Mouse (Mus musculus): ENCODE measurements around the gene Flvcr1. TPM values are rescaled to one million over a fixed set of nuclear protein-coding genes. Genes with fewer than 3 reads are reported as not detected.

Flvcr1 gene
- total and polyA plus RNA-seq, 2 experiments = 2.7 to 4.1 TPM

DNA sequence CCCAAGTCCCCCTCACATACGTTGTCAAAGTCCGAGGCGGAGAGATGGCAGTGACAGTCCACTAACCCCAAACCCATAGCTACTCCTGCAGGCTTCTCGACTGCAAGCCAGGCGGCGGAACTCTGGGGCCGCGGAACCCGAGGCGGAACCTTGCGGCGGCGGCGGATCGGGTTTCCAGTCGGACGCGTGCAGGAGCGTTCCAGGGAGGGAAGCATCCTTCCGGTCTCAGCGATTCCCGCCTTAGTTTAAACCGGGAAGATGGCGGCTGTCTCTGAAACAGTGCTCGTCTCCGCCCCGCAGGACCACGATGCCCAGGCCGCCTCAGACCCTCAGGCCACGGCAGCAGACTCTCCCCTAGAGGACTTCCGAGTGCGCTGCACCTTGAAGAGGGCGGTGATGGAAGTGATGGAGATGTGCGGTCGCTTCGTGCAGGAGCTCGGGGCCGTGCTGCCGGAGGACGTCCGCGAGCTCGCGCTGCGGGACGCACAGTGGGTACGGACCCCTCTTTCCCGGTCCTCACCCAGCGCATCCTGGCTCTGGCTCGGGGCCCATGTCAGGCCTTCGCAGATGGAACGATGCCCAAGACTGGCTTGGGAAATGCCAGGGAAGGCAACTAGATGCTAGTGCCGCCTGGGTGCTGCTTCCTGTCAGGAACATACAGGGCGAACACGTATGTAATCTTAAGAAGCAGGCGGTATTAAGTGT lies 37.0 kb upstream of the Flvcr1 start, which contains the start of the genes Tatdn3 and Nsl1:
Gene Tatdn3 (minus strand): TSS at position 152 of the 705 bp plus-strand sequence.
Gene Nsl1 (plus strand): TSS at position 232 of the 705 bp plus-strand sequence.
- WGBS = under 1% methylated on average over 56 of the region's 56 CpGs
- Histone ChIP-seq H3K4me1 (ENCODE audit: control insufficient read depth, insufficient read depth, low read length) (no peaks in the 10 kb centered on the region), H3K36me3 (ENCODE audit: control insufficient read depth, insufficient read depth, low read length) (no peaks in the 10 kb centered on the region), H3K9ac (ENCODE audit: low read depth, low read length) (peak within 1 kb of the TSS; percentile 96), H3K27me3 (ENCODE audit: control insufficient read depth, insufficient read depth, low read length) (no peaks in the 10 kb centered on the region), H3K4me3 (ENCODE audit: insufficient read depth, low read depth, low read length) (peak within 1 kb of the TSS; percentile 82), H3K27ac (replicated peaks; ENCODE audit: insufficient read depth, low read depth, low read length) (peak within 1 kb of the TSS; percentile 58), H3K79me2 (ENCODE audit: control insufficient read depth, insufficient read depth, low read length) (no peaks in the 10 kb centered on the region; the same call in 1 of the 2 replicates)
- peak; percentile 45 for TF ChIP-seq CTCF (IDR thresholded peaks at IDR 0.05; ENCODE audit: low read depth, low read length)
- TF ChIP-seq POLR2A (IDR thresholded peaks at IDR 0.05; ENCODE audit: extremely low read depth, insufficient read depth, low read length) = peak; percentile 52; the same call in 1 of the 2 replicates
- peak; percentile 58 for DNase-seq (ENCODE audit: extremely low read depth, low read depth, low spot score)

DNA sequence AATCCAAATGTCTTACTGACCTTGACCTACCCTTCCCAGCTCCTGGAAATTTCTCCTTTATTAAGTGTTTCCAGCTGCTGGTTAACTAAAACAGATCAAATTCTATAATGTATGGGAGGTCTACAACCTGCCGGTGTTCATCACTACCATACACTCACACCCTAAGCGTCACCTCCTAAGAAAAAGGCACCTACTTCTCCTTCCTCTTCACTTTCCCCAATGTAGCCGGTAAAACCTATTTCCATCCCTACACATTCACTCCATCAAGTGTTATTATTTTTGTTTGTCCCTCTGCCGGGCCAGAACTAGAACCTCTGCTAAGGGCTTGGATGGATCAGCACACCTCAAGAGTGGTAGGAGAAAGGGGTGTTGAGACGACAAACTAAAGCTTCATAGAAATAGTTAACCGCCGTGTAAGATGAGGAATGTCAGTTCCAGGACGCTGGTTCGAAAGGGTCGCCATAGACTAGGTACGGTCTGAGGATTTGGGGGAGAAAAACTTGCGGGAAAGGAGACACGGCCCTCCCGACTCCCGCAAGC lies 36.4 kb upstream of the Flvcr1 start:
- 4% methylated on average over 15 of the region's 15 CpGs for WGBS
- TF ChIP-seq POLR2A (IDR thresholded peaks at IDR 0.05; ENCODE audit: extremely low read depth, insufficient read depth, low read length) = no peak
- no peak for TF ChIP-seq CTCF (IDR thresholded peaks at IDR 0.05; ENCODE audit: low read depth, low read length)
- peaks cover 2% of the 10 kb centered on the region; the same call in 1 of the 2 replicates for H3K36me3 ChIP-seq (ENCODE audit: control insufficient read depth, insufficient read depth, low read length)

GRCm38 (mm10) chr1:191057461-191057860 lies 31.5 kb upstream of the Flvcr1 start:
- H3K27ac ChIP-seq (replicated peaks; ENCODE audit: insufficient read depth, low read depth, low read length) = no peak overlapping the region
- H3K4me1 ChIP-seq (ENCODE audit: control insufficient read depth, insufficient read depth, low read length) = no peaks in the 10 kb centered on the region
- no peaks in the 10 kb centered on the region for H3K27me3 ChIP-seq (ENCODE audit: control insufficient read depth, insufficient read depth, low read length)
- H3K36me3 ChIP-seq (ENCODE audit: control insufficient read depth, insufficient read depth, low read length) = peaks cover 5% of the 10 kb centered on the region; the same call in 1 of the 2 replicates
- no peak for DNase-seq (ENCODE audit: extremely low read depth, low read depth, low spot score)
- no peak for TF ChIP-seq CTCF (IDR thresholded peaks at IDR 0.05; ENCODE audit: low read depth, low read length)
- TF ChIP-seq POLR2A (IDR thresholded peaks at IDR 0.05; ENCODE audit: extremely low read depth, insufficient read depth, low read length) = no peak
- 80% methylated on average over 3 of the region's 3 CpGs for WGBS
- no peaks in the 10 kb centered on the region for H3K79me2 ChIP-seq (ENCODE audit: control insufficient read depth, insufficient read depth, low read length)
- H3K9ac ChIP-seq (ENCODE audit: low read depth, low read length) = no peak overlapping the region
- no peak overlapping the region for H3K4me3 ChIP-seq (ENCODE audit: insufficient read depth, low read depth, low read length)

More for the DNA sequence above, 36.4 kb upstream of the Flvcr1 start:
- Histone ChIP-seq H3K79me2 (ENCODE audit: control insufficient read depth, insufficient read depth, low read length) (no peaks in the 10 kb centered on the region; the same call in 1 of the 2 replicates), H3K4me3 (ENCODE audit: insufficient read depth, low read depth, low read length) (peak overlapping the region; percentile 82), H3K27ac (replicated peaks; ENCODE audit: insufficient read depth, low read depth, low read length) (peak overlapping the region; percentile 58), H3K9ac (ENCODE audit: low read depth, low read length) (peak overlapping the region; percentile 96), H3K27me3 (ENCODE audit: control insufficient read depth, insufficient read depth, low read length) (no peaks in the 10 kb centered on the region), H3K4me1 (ENCODE audit: control insufficient read depth, insufficient read depth, low read length) (no peaks in the 10 kb centered on the region)
- DNase-seq (ENCODE audit: extremely low read depth, low read depth, low spot score) = no peak

GRCm38 (mm10) chr1:191055533-191055873 lies 29.5 kb upstream of the Flvcr1 start:
- TF ChIP-seq CTCF (IDR thresholded peaks at IDR 0.05; ENCODE audit: low read depth, low read length) = no peak
- no peak for TF ChIP-seq POLR2A (IDR thresholded peaks at IDR 0.05; ENCODE audit: extremely low read depth, insufficient read depth, low read length)
- Histone ChIP-seq H3K27ac (replicated peaks; ENCODE audit: insufficient read depth, low read depth, low read length) (no peak overlapping the region), H3K4me3 (ENCODE audit: insufficient read depth, low read depth, low read length) (no peak overlapping the region), H3K36me3 (ENCODE audit: control insufficient read depth, insufficient read depth, low read length) (peaks cover 5% of the 10 kb centered on the region; the same call in 1 of the 2 replicates), H3K27me3 (ENCODE audit: control insufficient read depth, insufficient read depth, low read length) (no peaks in the 10 kb centered on the region), H3K79me2 (ENCODE audit: control insufficient read depth, insufficient read depth, low read length) (no peaks in the 10 kb centered on the region), H3K9ac (ENCODE audit: low read depth, low read length) (no peak overlapping the region), H3K4me1 (ENCODE audit: control insufficient read depth, insufficient read depth, low read length) (no peaks in the 10 kb centered on the region)
- WGBS = 82% methylated on average over 2 of the region's 2 CpGs
- no peak for DNase-seq (ENCODE audit: extremely low read depth, low read depth, low spot score)

DNA sequence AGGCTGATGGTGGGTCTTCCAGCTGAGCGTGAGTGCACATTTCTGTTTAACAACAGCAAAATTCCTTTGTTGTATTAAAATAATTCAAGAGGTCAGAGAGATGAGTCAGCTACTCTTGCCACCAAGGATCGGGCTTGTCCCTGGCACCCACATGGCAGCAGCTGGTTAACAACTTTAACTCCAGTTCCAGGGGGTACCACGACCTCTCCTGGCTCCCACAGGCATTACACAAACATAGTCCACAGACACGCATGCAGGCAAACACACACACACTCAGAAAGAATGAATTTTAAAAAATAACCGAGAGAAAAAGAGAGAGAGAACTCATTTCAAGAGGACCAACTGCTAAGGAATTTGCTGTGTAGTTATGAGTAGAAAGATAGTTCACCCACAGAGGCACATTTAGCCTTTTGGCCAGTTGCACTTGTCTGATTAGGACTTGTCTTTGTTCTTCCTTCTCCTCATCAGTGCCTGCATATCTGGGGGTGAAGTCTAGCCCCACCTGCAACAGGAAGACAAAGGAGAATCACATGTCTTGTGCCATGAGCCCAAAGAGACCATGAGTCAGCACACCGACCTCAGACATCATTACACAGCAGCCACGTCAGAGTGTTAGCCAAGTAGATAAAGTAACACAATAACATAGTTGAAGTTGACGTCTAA lies 29.0 kb upstream of the Flvcr1 start:
- H3K4me3 ChIP-seq (ENCODE audit: insufficient read depth, low read depth, low read length) = no peak overlapping the region
- no peak for TF ChIP-seq POLR2A (IDR thresholded peaks at IDR 0.05; ENCODE audit: extremely low read depth, insufficient read depth, low read length)
- no peak for TF ChIP-seq CTCF (IDR thresholded peaks at IDR 0.05; ENCODE audit: low read depth, low read length)
- no peaks in the 10 kb centered on the region for H3K27me3 ChIP-seq (ENCODE audit: control insufficient read depth, insufficient read depth, low read length)
- 79% methylated on average over 8 of the region's 8 CpGs for WGBS
- H3K27ac ChIP-seq (replicated peaks; ENCODE audit: insufficient read depth, low read depth, low read length) = no peak overlapping the region
- no peak for DNase-seq (ENCODE audit: extremely low read depth, low read depth, low spot score)
- H3K79me2 ChIP-seq (ENCODE audit: control insufficient read depth, insufficient read depth, low read length) = no peaks in the 10 kb centered on the region
- H3K9ac ChIP-seq (ENCODE audit: low read depth, low read length) = no peak overlapping the region
- H3K4me1 ChIP-seq (ENCODE audit: control insufficient read depth, insufficient read depth, low read length) = no peaks in the 10 kb centered on the region
- peaks cover 5% of the 10 kb centered on the region; the same call in 1 of the 2 replicates for H3K36me3 ChIP-seq (ENCODE audit: control insufficient read depth, insufficient read depth, low read length)

Measured in liver, adult 2 months (tissue).